Mouse (Mus musculus): ENCODE data around the gene Gpc5. TPM values are rescaled to one million over a fixed set of nuclear protein-coding genes. Genes with fewer than 3 reads are reported as not detected.
A peak's percentile ranks its signal among the peaks of the same experiment; 100 is the strongest.
"Not testable (repeated sequence)": the region's sequence is repeated elsewhere in the genome, so short reads cannot be mapped to it uniquely, and the experiment has no call there.

Gene Gpc5
- total RNA-seq (2014; fragmentation: Nextera tagmentation) (not detected in 2 replicates), total RNA-seq (2017) (0.15 and 1.3 TPM in 2 replicates)

GRCm38 (mm10) chr14:115092081-115092480 lies at the start of gene Gpc5:
Gpc5 (plus strand) TSS chr14:115092215.
- ATAC-seq (replicated peaks; ENCODE audit: low FRiP score, low TSS enrichment, poor library complexity, severe bottlenecking): peak; percentile 99

- ATAC-seq (replicated peaks; ENCODE audit: low FRiP score, low TSS enrichment, poor library complexity, severe bottlenecking): no peak
Measured at GRCm38 (mm10) chr14:115042660-115043059, 49.4 kb upstream of the Gpc5 start.

GRCm38 (mm10) chr14:115044016-115044415 lies 48.0 kb upstream of the Gpc5 start:
- ATAC-seq (replicated peaks; ENCODE audit: low FRiP score, low TSS enrichment, poor library complexity, severe bottlenecking): no peak

GRCm38 (mm10) chr14:115045712-115046111 lies 46.3 kb upstream of the Gpc5 start:
- ATAC-seq (replicated peaks; ENCODE audit: low FRiP score, low TSS enrichment, poor library complexity, severe bottlenecking): no peak

- no peak for ATAC-seq (replicated peaks; ENCODE audit: low FRiP score, low TSS enrichment, poor library complexity, severe bottlenecking)
Measured at GRCm38 (mm10) chr14:115047316-115047715, 44.7 kb upstream of the Gpc5 start.

GRCm38 (mm10) chr14:115047990-115048862 lies 43.8 kb upstream of the Gpc5 start:
- 0 out of 2 replicates have a peak, but pooled peaks have one; percentile 5 for ATAC-seq (replicated peaks; ENCODE audit: low FRiP score, low TSS enrichment, poor library complexity, severe bottlenecking)

GRCm38 (mm10) chr14:115048863-115049566 lies 43.0 kb upstream of the Gpc5 start:
- peak; percentile 68 for ATAC-seq (replicated peaks; ENCODE audit: low FRiP score, low TSS enrichment, poor library complexity, severe bottlenecking)

- no peak for ATAC-seq (replicated peaks; ENCODE audit: low FRiP score, low TSS enrichment, poor library complexity, severe bottlenecking)
Measured at GRCm38 (mm10) chr14:115049831-115050230, 42.2 kb upstream of the Gpc5 start.

GRCm38 (mm10) chr14:115051106-115051760 lies 40.8 kb upstream of the Gpc5 start:
- no peak for ATAC-seq (replicated peaks; ENCODE audit: low FRiP score, low TSS enrichment, poor library complexity, severe bottlenecking)

GRCm38 (mm10) chr14:115052371-115052770 lies 39.6 kb upstream of the Gpc5 start:
- ATAC-seq (replicated peaks; ENCODE audit: low FRiP score, low TSS enrichment, poor library complexity, severe bottlenecking): no peak

GRCm38 (mm10) chr14:115054252-115054651 lies 37.8 kb upstream of the Gpc5 start:
- no peak for ATAC-seq (replicated peaks; ENCODE audit: low FRiP score, low TSS enrichment, poor library complexity, severe bottlenecking)

- no peak for ATAC-seq (replicated peaks; ENCODE audit: low FRiP score, low TSS enrichment, poor library complexity, severe bottlenecking)
Measured at GRCm38 (mm10) chr14:115057524-115057923, 34.5 kb upstream of the Gpc5 start.

- ATAC-seq (replicated peaks; ENCODE audit: low FRiP score, low TSS enrichment, poor library complexity, severe bottlenecking): not testable (repeated sequence)
Measured at GRCm38 (mm10) chr14:115066164-115066563, 25.9 kb upstream of the Gpc5 start.

- ATAC-seq (replicated peaks; ENCODE audit: low FRiP score, low TSS enrichment, poor library complexity, severe bottlenecking): peak; percentile 82
Measured at GRCm38 (mm10) chr14:115070534-115070933, 21.5 kb upstream of the Gpc5 start.

GRCm38 (mm10) chr14:115077340-115077739 lies 14.7 kb upstream of the Gpc5 start:
- ATAC-seq (replicated peaks; ENCODE audit: low FRiP score, low TSS enrichment, poor library complexity, severe bottlenecking): no peak

- no peak for ATAC-seq (replicated peaks; ENCODE audit: low FRiP score, low TSS enrichment, poor library complexity, severe bottlenecking)
Measured at GRCm38 (mm10) chr14:115078064-115078463, 14.0 kb upstream of the Gpc5 start.

- no peak for ATAC-seq (replicated peaks; ENCODE audit: low FRiP score, low TSS enrichment, poor library complexity, severe bottlenecking)
Measured at GRCm38 (mm10) chr14:115081728-115082502, 10.1 kb upstream of the Gpc5 start.

GRCm38 (mm10) chr14:115090516-115090915 lies 1.5 kb upstream of the Gpc5 start:
- ATAC-seq (replicated peaks; ENCODE audit: low FRiP score, low TSS enrichment, poor library complexity, severe bottlenecking): no peak

- ATAC-seq (replicated peaks; ENCODE audit: low FRiP score, low TSS enrichment, poor library complexity, severe bottlenecking): peak; percentile 42
Measured at GRCm38 (mm10) chr14:115092510-115092909, 495 bp downstream of the Gpc5 start.

Data from megakaryocyte-erythroid progenitor cell, adult 5-6 weeks (primary cell).